Mouse (Mus musculus) kidney, adult 9 months (tissue): ENCODE measurements around the gene Zkscan14.

Experiments
- DNase-seq: peaks from one replicate; pipeline ENCODE4 v3.0.0; 2022

Gene Zkscan14

DNA sequence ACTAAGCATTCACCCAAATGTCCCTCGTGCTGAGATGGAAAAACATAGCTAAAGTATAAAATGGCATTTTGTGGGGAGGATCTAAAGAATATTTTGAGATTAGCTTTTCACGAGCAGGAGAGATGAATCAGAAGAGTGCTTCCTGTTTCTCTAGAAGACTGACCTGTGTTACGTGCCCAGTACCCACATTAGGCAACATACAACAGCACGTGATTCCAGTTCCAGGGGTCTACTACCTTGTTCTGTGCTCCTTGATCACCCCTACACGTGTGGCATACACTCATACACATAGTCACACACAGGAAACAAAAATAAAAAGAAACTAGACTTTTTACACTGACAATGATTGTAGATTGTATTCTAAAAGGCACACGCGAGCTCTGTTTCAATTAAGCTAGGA is 1.3 kb downstream of the Zkscan14 start:
- DNase-seq: no peak

DNA sequence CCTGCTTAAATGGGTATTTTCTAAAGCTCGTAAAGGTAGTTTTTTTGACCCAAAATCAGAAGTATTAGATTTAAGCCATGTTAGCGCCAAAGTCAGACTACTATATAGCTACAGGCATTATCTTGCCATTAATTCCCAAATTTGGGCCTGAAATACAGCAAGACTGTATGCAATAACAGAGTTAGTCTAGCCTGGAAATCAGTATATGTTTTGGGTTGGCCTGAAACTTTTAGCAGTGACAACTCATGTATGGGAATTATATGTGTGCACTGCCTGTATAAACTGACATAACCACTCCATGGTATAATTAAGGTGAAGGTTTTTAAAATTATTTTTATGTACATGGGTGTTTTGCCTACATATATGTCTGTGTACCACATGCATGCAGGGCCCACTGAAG is 9.7 kb downstream of the Zkscan14 start, which contains the start of gene Atp5j2:
Gene Atp5j2, minus strand, starts transcription at position 101 of the 400 bp plus-strand sequence.
- DNase-seq: no peak

DNA sequence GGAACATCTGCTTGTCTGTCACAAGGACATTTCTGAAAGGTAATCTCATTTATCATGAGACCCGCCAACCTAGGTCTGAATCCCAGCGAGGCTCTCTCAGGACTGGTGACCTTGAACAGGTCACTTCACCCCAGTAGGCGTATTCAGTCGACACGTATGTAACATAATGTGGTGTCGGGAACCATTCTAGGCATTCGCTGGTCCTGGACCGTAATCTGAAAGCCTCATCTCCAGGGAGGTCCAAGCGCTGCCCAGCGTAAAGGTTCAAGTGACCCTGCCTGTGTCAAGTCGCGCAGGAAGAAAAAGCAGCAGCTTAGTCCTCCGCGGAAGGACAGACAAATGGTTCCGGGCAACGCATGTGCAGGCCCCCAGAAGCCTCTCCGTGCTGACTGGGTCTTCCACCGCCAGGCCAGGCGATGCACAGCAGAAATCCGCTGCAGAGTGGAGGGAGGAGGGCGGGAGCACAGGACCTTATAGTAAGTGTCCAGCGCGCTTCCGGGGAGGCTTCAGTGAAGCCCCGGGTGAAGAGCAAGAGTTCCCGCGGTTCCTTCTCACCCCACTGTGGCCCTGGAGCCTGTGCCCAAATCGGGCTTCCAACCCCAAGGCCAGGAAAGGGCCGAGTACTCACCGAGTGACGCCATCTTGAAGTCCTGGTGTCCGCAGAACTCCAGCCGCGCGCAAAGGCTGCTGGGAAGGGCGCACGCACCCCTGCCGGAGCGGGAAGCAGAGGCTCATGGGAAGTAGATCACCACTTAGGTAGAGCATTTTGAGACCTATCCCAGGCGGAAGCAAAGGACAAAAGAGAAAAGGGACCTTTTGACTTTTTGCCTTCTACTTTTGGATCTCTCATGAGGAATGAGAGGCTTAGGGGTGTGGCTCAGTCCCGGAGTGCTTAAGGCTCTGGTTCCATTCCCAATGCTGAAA is 10.5 kb downstream of the Zkscan14 start:
- DNase-seq: peak; percentile 95

GRCm38 (mm10) chr5:145190373-145190772 is 11.3 kb downstream of the Zkscan14 start:
- no peak for DNase-seq

DNA sequence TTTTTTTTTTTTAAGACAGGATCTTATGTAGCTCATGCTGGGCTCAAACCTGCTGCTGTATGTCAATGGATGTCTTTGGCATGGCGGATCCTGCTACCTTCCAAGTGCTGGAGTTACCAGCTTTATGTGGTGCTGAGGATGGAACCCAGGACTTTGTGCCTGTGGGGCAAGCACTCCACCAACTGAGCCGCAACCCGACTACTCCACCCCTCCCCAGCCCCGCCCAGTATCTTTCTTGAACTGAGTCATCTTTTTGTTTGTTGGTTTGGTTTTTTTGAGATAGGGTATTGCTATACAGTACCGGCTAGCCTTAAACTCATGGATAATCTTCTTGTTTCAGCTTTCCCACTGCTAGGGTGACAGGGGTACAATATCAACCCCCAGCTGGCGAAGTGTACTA is 12.3 kb downstream of the Zkscan14 start:
- DNase-seq: no peak

DNA sequence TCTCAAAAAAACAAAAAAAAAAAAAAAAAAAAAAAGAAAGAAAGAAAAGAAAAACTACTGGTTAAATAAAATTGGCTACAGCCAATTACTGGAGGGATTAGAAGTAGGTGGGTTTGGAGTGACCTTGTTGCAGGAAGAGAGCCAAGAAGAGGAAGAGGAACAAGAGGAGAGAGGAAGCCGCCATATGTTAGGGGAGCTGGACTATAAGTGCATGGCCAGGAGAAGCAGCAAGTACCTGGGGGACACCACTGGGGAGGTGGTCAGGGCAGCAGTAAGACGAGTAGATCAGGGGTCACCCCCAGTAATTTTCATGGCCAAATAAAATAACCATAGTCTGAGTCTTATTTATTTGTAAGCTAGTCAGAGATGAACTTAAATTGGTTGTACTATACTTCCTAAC is 16.4 kb downstream of the Zkscan14 start:
- no peak for DNase-seq

DNA sequence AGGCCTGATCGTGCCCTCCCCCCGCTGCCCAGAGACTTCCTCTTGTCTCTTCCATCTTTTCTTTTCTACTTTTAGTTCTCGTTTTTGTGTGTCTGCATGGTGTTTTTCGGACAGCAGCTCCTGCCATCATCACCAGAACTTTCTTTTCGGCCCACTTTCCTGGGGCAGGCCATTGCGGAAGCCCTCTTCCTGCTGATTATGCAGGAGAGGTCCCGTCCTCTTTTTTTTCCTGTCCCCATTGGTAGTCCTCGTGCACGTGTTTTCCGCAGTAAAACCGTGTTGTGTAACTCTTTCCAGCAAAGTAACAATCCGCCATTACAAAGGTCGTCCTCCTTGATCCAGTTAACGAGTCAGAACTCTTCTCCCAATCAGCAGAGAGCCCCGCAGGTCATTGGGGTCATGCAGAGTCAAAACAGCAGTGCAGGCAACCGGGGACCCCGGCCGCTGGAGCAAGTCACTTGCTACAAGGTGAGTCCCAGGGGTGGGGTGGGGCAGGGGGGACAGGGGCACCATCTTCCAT is 23.1 kb downstream of the Zkscan14 start:
- no peak for DNase-seq

DNA sequence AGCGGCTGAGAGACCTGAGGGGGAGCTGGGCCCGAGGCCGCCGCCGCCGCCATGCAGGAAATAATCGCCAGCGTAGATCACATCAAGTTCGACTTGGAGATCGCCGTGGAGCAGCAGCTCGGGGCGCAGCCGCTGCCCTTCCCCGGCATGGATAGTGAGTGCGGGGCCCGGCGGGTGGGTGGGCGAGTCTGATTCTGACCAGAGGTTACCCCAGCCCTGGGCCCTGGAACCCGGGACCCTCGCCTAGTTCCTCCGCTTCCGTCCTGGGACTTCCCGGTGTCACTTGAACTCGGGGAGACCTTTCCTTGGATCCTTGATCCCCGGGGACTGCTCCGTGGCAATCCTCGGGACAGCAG is 34.4 kb downstream of the Zkscan14 start:
- DNase-seq: no peak

DNA sequence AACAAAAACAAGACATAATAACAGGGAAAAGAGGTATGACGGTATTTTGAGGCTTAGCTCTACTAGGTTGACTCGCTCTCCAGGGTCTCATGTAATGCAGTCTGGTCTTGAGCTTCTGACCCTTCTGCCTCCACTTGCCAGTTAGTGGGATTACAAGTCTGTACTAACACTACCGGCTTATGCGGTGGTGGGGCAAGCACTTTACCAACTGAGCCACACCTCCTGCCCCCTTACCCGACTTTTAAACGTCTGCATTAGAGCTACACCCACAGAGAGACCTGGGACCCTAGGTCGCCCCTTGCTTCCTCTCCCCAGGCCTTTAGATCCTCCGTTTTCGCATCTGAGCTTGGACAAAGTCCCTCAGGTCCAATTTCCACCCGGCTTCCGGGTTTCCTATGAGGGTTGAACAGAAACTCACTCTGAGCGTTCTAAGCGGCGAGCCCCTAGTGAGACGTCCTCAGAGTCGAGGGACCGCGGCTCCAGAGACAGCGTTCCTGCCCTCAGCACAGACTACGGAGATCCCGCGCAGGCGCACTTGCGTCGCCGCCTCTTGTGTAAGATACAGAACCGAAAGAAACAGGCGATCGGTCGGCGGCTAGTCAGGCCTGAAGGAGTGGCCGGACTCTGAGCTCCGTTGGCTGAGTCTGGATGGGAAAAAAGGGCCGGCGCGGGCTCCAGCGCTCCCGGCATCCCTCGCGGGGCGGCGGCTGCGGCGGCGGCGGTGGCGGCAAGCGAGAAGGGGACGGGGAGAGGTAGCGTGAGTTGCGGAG is 34.9 kb downstream of the Zkscan14 start, which contains the start of the genes Ptcd1 and Cpsf4:
Gene Ptcd1, minus strand, starts transcription at position 573 of the 770 bp plus-strand sequence.
Gene Cpsf4, plus strand, starts transcription at position 678 of the 770 bp plus-strand sequence.
- DNase-seq: peak; percentile 99

DNA sequence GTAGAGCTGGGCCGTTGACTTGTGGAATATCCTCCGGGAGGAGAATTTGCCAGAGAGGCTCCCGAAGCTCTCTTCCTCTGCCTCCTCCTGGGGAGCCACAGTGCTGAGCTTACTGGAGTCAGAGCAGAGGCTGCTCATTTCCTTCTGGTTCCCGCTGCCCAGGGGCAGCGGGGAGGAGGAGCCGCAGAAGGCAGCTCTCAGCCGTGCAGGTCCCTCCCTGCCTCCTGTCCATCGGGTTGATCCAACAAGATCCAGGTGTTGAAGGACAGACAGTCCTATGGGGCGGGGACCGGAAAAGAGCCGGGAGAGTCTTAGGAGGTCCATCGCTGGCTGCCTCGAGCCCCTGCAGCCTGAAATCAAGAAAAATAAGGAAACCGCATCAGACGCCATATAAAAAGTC is 36.5 kb downstream of the Zkscan14 start:
- no peak for DNase-seq

DNA sequence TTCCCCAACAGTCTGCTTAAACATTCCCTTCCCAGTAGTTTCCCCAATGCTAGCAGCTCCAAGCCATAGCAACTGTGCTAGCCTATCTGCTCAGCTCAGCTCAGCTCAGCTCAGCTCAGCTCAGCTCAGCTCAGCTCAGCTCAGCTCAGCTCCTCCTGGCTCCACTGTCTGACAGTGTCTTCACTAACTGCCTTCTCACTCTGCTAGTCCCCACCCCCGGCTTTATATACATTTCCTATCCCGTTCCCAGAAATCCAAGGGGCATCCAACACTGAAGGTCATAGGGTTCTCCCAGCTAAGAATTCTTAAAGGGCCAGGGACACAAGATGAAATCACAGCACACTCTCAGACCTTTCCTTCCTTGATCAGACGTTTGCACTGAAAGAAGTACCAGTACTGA is 37.0 kb downstream of the Zkscan14 start:
- DNase-seq: peak; percentile 36

DNA sequence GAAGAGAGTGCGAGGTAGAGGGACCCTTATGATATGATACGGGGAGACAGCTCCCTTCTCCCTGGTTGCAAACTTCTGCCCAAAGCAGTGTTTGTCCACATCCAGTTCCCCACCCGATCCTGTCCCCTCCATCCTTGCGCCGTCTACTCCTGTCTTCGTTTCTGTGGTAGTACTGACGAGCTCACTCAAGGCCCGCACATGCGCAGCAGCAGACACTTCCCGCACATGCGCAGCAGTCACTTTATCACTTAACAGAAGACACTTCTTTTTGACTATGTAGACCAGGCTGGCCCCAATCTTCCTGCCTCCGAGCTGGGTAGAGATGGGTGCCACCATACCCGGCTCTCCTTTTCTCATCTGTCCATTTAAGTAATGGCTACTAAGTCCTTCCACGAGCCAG is 40.3 kb downstream of the Zkscan14 start:
- no peak for DNase-seq

DNA sequence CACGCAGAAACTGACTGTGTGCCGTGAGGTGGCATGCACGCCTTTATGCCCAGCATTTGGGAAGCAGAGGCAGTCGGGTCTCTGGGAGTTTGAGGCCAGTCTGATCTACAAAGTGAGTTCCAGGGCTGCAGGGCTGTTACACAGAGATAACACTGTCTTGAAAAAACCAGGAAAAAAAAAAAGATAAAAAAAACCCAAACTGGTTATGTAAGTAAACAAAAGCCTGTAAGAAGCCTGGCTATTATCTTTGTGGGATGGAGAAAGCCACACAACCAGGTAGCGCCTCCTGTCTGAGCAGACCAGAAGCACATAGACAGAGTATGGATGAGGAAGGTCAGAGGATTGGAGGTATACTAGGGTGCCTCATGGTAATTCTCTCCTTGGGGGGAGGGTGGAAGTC is 49.0 kb downstream of the Zkscan14 start:
- no peak for DNase-seq

- DNase-seq: no peak
Measured at GRCm38 (mm10) chr5:145149294-145149693, 52.4 kb downstream of the Zkscan14 start.

DNA sequence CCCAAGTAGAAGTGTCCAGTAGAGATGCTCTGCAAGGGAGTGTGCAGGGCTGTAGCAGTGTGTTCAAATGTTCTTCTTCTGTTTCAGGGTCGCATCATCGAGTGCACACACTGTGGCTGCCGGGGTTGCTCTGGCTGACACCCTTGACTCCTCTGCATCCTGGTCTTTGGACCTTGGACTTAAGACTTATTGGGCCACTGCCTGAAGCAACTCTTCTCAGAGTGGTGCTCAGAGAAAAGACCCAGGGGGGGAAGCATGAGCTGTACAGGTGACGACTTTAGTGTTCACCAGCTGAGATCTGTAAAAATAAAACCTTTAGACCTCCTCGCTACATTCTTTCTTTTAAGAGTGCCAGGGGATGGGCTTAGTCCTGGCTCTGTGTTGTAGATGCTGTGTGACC is 53.9 kb downstream of the Zkscan14 start:
- peak; percentile 77 for DNase-seq
